Mouse (Mus musculus) layer of hippocampus, postnatal 25 days (tissue): ENCODE measurements around the gene Sap30l. TPM values are rescaled to one million over a fixed set of nuclear protein-coding genes. Genes with fewer than 3 reads are reported as not detected.
A peak's percentile ranks its signal among the peaks of the same experiment; 100 is the strongest.
"Not testable (repeated sequence)": the region's sequence is repeated elsewhere in the genome, so short reads cannot be mapped to it uniquely, and the experiment has no call there.

ENCODE experiments used
- DNase-seq, 2 experiments: peaks; one replicate each; pipeline ENCODE4 v3.0.0; 2022; ENCODE audit warnings: mixed read lengths in 2 of 2, low spot score in 1 of 2; ENCODE audit errors: extremely low spot score in 1 of 2
- total RNA-seq, 2 experiments: library from RNA; stranded (reverse); gene quantifications; 2 replicates each; pipeline ENCODE4 v1.2.3; 2021

Gene Sap30l
- total RNA-seq, 2 experiments from 2014 or later: 55.0 to 55.4 TPM

GRCm38 (mm10) chr11:57797828-57798227 lies 3.6 kb upstream of the Sap30l start:
- no peak for DNase-seq

DNA sequence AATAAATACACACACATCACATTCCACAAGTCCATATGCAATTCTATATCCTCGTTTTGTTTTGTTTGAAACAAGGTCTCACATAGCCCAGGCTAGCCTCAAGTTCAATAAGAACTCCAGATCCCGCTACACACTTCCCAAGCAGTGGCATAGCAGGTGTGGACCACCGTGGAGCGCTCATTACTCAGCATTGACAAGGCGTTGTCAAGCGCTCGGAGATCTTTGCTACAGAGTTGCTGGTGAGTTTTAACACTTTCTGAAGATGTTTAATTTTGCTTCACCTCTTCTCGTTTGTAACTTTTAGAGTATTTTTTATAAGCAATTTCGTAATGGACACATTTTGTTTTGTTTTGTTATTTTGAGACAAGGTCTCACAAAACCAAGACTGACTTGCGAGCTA lies 2.0 kb upstream of the Sap30l start:
- no peak for DNase-seq

GRCm38 (mm10) chr11:57800266-57800951 lies 1.0 kb upstream of the Sap30l start:
- DNase-seq: no peak

DNA sequence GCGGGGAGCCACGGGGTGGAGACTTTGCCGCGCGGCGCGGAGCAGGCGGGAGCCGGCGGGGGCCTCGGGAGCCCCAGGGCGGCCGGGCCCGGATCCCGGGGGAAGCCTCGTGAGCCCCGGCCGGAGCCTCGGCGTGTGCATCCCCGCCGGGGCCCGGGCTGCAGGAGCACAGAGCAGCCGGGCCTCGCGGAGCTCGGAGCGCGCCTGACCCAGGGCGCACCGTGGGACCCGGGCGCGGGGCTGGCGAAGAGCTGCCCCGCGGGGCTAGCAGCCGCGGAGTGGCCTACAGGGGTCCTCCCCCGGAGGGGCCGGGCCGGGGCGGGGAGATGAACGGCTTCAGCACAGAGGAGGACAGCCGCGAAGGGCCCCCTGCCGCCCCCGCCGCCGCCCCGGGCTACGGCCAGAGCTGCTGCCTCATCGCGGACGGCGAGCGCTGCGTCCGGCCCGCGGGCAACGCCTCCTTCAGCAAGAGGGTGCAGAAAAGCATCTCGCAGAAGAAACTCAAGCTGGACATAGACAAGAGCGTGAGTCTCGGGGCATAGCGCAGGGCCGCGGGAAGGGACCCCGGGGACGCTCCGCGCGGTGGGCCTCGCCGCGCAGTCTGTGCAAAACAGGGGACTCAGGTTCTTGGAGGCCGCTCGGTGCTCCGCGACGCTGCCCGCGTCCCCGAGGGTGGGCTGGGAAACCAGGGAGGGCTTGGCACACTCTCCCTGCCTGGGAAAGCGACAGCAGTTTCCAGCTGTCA lies 501 bp downstream of the Sap30l start:
- DNase-seq: peak; percentile 42 to 44

- peak in 1 of 2 experiments; percentile 7 for DNase-seq
Observed at GRCm38 (mm10) chr11:57802511-57802870, 1.1 kb downstream of the Sap30l start.

GRCm38 (mm10) chr11:57805047-57805446 lies 3.6 kb downstream of the Sap30l start:
- DNase-seq: no peak

DNA sequence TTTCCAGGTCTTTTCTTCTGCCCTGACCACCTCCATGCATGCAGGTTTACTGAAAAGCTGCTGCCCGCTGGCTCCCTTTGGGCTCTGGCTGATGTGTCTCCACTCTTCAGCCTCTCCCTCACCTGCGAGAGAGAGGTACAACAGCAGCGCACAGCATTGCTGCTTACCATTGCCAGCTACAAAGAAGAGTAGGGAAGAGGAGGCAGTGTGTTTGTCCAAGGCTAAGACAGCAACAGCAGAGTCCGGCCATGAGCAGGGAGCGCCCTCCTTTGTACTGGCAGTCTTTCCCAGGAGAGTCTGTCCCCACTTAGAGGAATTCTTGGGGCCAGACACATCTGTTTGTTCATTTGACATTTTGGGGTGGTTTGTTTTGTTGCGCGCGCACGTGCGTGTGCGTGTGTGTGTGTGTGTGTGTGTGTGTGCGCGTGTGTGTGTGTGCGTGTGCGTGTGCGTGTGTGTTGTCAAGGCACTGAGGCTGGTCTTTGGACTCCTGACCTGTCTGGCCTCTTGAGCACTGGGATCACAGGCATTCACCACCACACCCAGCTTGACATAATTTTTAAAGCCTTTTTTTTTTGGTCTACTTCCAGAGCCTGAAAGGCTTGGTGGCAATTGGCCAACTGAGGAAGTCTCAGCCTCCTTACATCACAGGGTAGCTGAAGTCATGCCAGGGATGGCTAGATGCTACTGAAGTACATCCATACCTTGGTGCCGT lies 7.7 kb downstream of the Sap30l start:
- DNase-seq: no peak

- DNase-seq: no peak
Observed at GRCm38 (mm10) chr11:57809732-57810098, 8.3 kb downstream of the Sap30l start.

GRCm38 (mm10) chr11:57811006-57811405 lies 9.6 kb downstream of the Sap30l start:
- DNase-seq: no peak

GRCm38 (mm10) chr11:57812212-57812611 lies 10.8 kb downstream of the Sap30l start:
- DNase-seq: no peak

DNA sequence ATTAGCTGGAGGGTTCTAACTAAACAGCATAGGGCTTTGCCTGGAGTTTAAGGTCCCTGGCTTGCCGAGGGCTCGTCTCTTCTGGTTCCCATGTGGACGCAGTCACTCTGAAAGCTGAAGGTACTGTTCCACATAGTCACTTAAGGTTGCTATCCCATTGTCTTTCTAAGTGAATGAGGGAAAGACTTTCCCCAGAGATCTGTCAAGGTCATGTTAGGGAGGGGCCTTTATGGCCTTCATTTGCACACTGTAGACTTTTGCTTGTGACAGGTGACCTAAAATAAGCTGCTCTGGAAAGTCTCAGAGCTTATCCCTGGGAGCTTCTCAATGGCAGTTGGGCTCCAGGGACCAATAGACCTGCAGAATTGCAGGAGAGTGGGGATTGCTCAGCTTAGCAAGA lies 12.2 kb downstream of the Sap30l start:
- DNase-seq: no peak

DNA sequence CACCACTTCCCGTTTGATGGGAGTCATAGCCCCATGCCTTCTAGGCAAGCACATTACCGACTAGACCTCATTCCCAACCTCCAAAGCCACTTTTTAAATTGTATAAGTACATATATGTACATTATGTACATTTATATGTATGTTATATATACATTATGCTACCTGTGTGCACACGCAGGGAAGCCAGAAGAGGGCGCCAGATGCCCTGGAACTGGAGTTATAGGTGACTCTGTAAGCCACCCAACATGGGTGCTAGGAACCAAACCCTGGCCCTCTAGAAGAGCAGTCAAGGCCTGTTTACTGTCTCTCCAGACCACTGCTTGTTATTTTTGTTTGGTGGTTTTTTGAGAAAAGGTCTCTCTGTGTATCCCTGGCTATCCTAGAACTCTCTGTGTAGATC lies 16.8 kb downstream of the Sap30l start:
- no peak for DNase-seq

GRCm38 (mm10) chr11:57819999-57820581 lies 18.7 kb downstream of the Sap30l start:
- DNase-seq: peak; percentile 77 to 96

- DNase-seq: not testable (repeated sequence)
Observed at GRCm38 (mm10) chr11:57823159-57823558, 21.7 kb downstream of the Sap30l start.

GRCm38 (mm10) chr11:57823714-57824113 lies 22.3 kb downstream of the Sap30l start:
- no peak for DNase-seq

DNA sequence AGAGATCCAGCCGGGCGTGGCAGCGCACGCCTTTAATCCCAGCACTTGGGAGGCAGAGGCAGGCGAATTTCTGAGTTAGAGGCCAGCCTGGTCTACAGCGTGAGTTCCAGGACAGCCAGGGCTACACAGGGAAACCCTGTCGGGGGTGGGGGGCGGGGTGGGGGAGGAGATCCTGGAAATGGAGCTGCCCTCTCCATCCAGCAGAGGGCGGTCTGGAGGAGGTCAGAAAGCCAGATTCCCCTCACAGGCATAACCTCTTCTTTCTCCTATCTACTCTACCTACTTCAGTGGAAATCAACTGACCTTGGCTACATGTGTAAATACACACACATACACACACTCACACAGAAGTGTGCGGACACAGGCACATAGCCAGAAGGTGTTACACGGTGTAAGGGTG lies 23.8 kb downstream of the Sap30l start:
- not testable (repeated sequence) for DNase-seq

DNA sequence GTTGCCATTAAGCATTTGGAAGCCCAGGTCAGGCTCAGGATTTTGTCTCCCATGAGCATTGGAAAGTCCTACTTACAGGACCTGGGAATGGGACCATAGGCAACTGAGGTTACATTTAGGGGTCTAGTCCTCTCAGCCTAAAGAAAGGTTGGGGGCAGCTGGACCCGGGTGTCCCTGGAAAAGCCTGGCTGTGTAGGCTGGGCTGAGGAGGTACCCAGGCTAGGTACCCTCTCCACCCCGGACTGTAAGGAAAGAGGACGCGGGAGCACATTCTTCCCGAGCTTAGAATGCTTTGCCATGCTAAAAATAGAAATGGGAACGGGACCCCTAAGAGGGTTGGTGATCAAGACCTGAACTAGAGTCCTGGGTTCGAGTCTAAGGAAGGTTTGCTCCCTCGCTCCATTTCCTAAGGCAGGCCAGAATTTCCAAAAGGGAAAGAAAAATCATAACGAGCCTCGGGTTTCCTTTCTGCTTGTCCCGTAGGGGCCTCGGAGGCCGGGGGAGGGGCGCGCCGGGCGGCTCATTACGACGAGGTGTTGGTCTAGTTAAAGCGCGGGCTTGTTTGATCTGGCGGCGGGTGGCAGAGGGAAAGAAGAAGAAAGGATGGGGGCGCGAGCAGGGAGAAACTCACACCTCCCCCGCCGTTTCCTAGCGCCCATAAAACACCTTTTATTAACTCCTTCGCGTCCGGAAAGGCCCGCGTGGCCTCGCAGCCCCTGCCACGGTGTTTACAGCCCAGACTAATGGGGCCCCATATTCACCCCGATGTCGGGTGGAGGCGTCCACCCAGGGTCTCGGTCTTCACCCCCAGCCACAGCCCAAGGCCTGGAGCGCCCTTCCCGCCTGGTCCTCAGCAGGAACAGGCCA lies 25.8 kb downstream of the Sap30l start:
- no peak for DNase-seq

DNA sequence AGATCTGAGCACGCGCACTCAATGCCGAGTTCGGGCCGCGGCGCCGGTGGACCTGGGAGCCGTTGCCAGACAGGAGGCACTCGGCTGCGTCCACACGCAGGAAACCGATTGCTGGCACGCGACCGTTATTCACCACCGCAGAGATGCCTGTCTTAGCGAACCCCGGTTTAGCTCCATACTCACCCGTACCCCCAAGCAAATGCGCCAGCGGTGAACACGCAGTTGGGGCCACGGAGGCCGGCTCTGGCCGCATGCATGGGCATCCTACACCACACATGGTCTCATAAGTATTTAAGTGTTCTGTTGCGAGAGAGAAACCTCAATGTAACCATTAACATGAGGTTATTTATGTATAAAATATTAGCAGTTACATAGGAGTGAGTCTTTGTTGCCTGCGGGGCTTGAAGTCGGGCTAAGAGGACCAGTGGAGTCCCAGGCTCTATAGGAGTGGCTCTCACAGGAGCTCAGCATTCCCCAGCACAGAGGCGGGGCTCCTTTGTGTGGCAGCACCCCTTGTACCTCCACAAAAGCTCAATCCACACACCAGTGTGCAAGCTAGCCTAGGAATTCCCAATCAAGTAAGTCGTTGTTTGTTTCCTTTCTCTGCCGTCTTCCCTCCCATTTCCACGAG lies 26.6 kb downstream of the Sap30l start:
- DNase-seq: no peak

DNA sequence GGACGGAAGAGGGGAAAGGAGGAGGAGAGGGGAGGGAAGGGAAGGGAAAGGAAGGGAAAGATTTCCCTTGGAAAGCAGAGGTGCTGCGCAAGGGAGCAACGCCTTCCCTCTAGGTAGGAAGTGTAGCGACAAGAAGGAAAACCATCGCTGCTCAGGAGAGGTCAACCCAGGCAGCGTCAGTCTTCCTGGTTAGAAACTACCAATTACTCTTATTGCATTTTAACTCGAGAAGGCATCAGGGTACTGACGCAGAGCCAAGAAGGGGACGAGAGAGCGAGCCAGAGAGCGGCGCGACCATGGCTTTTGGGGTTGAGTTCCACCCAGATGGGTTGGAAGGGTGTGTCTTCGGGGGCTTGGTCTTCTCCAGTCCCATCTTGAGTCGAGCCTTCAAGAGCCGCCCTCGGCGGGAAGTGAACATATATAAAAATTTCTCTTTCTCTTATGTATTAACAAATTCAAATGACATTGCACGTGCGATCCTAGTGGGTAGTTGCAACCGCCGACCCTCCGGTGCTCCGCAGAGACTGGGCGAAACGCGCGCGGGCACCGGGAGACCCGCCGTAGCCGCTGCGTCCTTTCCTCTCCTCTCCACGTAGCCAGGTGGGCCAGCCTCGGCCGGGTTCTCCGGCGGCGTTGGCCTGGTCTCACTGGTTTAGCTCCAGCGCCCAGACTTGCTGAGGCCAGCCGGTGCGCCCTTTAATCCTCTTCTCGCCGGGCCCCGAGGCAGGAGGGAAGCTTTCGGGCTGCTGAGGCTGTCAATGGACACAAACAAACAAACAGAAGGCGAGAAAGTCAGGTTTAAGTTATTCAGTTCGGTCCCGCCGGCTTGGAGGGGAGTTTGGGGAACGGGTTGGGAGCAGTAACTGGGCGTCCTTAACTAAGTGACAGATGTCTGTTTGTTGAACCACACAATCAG lies 27.8 kb downstream of the Sap30l start:
- no peak for DNase-seq
